ENCODE assay signal across 20 mouse cellular contexts in the genomic region with DNA sequence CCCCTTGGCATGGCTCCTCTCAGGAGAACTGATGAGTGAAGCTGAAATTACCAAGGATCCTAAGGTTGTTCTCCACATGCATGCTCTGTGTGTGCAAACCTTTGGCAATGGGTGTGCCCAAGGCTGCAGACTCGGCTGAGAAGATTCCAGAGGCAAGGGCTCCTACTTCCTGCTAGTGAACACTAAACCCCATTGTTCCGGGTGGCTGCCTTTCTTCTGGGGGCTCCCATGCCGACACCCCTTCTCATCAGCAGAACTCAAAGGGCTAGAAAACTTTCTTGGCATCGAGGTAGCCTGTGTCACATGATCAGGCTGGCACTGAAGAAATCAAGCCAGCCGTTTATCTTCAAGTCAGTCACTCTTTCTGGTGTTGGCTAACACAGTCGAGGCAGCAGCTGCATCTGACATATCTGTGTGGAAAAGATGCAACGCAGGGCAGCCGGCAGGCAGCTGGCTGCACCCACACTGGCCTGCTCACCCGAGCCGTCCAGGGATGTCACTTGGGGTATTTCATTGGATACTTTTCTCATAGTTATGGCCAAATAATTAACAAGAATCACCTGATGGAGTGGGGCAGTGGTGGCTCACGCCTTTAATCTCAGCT.
DNase-seq lines count a peak whose midpoint lies in the region; ATAC-seq and TF ChIP-seq lines count a peak whose summit lies in the region.
"Had no signal": no experiment of that assay in that cellular context is flagged by ENCODE, and none has a peak within 500 bp of the region (broad histone marks: within the 10 kb centered on the region; RNA-seq: fewer than 3 reads in every experiment).

No protein-coding gene starts in this region.

- peak; percentile 19 for DNase-seq in gastrocnemius, postnatal 14 days
- no peak for DNase-seq in gastrocnemius, adult 2 months
- no peak for DNase-seq in liver, postnatal 0 days
- DNase-seq in stomach, postnatal 0 days (ENCODE audit: low spot score): peak; percentile 53
- DNase-seq in heart, postnatal 25 days (ENCODE audit: low spot score): no peak
- DNase-seq: adrenal gland, postnatal 14 days; cerebellum, adult 11-12 months; cerebellum, postnatal 14 days; heart, postnatal 36 days; layer of hippocampus, adult 9-11 months; thymus, postnatal 25 days had no signal

- no peaks in the 10 kb centered on the region for H3K9me3 ChIP-seq in liver, embryonic 12.5 days (replicated peaks)
- no peaks in the 10 kb centered on the region for H3K9me3 ChIP-seq in liver, postnatal 0 days (ENCODE audit: low read length)
- H3K9me3 ChIP-seq in intestine, postnatal 0 days (ENCODE audit: control insufficient read depth): no peaks in the 10 kb centered on the region
- no peaks in the 10 kb centered on the region for H3K9me3 ChIP-seq in stomach, postnatal 0 days (ENCODE audit: control insufficient read depth, low read length)
- H3K9me3 ChIP-seq: forebrain, embryonic 10.5 days; heart, embryonic 12.5 days; hindbrain, embryonic 15.5 days; limb, embryonic 10.5 days; megakaryocyte, embryonic 14.5 days; midbrain, embryonic 15.5 days had no signal

- peaks cover 46% of the 10 kb centered on the region for H3K4me1 ChIP-seq in liver, embryonic 12.5 days
- H3K4me1 ChIP-seq in liver, postnatal 0 days (ENCODE audit: insufficient read depth): no peaks in the 10 kb centered on the region
- H3K4me1 ChIP-seq in intestine, postnatal 0 days (replicated peaks; ENCODE audit: control insufficient read depth, insufficient read depth, low read length): no peaks in the 10 kb centered on the region; the same call in none of the 2 replicates
- no peaks in the 10 kb centered on the region; the same call in 1 of the 2 replicates for H3K4me1 ChIP-seq in stomach, postnatal 0 days (replicated peaks; ENCODE audit: control insufficient read depth, insufficient read depth)

- H3K4me3 ChIP-seq in gastrocnemius, adult 2 months: no peak overlapping the region
- H3K4me3 ChIP-seq in liver, embryonic 12.5 days: no peak overlapping the region
- H3K4me3 ChIP-seq in liver, postnatal 0 days (ENCODE audit: low read depth, low read length): no peak overlapping the region
- H3K4me3 ChIP-seq in intestine, postnatal 0 days (ENCODE audit: low read depth, low read length): no peak overlapping the region
- H3K4me3 ChIP-seq in stomach, postnatal 0 days (ENCODE audit: low read depth, low read length): no peak overlapping the region
- H3K4me3 ChIP-seq: forebrain, embryonic 10.5 days; heart, embryonic 12.5 days; hindbrain, embryonic 15.5 days; limb, embryonic 10.5 days; megakaryocyte, embryonic 14.5 days; midbrain, embryonic 15.5 days had no signal

- no peak for TF ChIP-seq EP300 in liver, postnatal 0 days (IDR thresholded peaks at IDR 0.05; ENCODE audit: low read depth)
- TF ChIP-seq EP300 in stomach, postnatal 0 days (optimal IDR thresholded peaks at IDR 0.05): no peak

- intact Hi-C loops in gastrocnemius, postnatal 14 days (cut with DNase I; ENCODE audit: low total_unique reads): loop anchor here (10.0 kb wide), 1 partner anchor 110 kb away; the partner anchor contains the start of gene Sstr2
- intact Hi-C loops in gastrocnemius, adult 2 months (cut with DNase I): no loop called here
- intact Hi-C loops in heart, postnatal 25 days (cut with DNase I): no loop called here

- no peaks in the 10 kb centered on the region for H3K36me3 ChIP-seq in liver, embryonic 12.5 days
- no peaks in the 10 kb centered on the region for H3K36me3 ChIP-seq in liver, postnatal 0 days (replicated peaks; ENCODE audit: insufficient read depth, low read length)
- no peaks in the 10 kb centered on the region for H3K36me3 ChIP-seq in intestine, postnatal 0 days (ENCODE audit: control insufficient read depth, insufficient read depth)
- no peaks in the 10 kb centered on the region for H3K36me3 ChIP-seq in stomach, postnatal 0 days (ENCODE audit: control insufficient read depth, insufficient read depth, low read length)
- H3K36me3 ChIP-seq: forebrain, embryonic 10.5 days; heart, embryonic 12.5 days; hindbrain, embryonic 15.5 days; limb, embryonic 10.5 days; midbrain, embryonic 15.5 days had no signal

- H3K4me2 ChIP-seq in liver, embryonic 12.5 days: no peak overlapping the region
- no peak overlapping the region for H3K4me2 ChIP-seq in liver, postnatal 0 days (ENCODE audit: low read depth, low read length)
- 0 out of 2 replicates have a peak overlapping the region, but pooled peaks have one; percentile 13 for H3K4me2 ChIP-seq in intestine, postnatal 0 days (replicated peaks; ENCODE audit: low read depth)
- no peak overlapping the region for H3K4me2 ChIP-seq in stomach, postnatal 0 days (replicated peaks; ENCODE audit: low read depth)
- H3K4me2 ChIP-seq: heart, embryonic 12.5 days; hindbrain, embryonic 15.5 days; midbrain, embryonic 15.5 days had no signal

- no peak overlapping the region for H3K27ac ChIP-seq in gastrocnemius, adult 2 months
- H3K27ac ChIP-seq in liver, embryonic 12.5 days: peak overlapping the region; percentile 7; the same call in 1 of the 2 replicates
- no peak overlapping the region for H3K27ac ChIP-seq in liver, postnatal 0 days (ENCODE audit: low read depth)
- peak overlapping the region; percentile 60; the same call in 1 of the 2 replicates for H3K27ac ChIP-seq in intestine, postnatal 0 days (ENCODE audit: low read depth, low read length)
- peak overlapping the region; percentile 67 for H3K27ac ChIP-seq in stomach, postnatal 0 days (replicated peaks)
- H3K27ac ChIP-seq: forebrain, embryonic 10.5 days; hindbrain, embryonic 15.5 days; limb, embryonic 10.5 days; midbrain, embryonic 15.5 days had no signal

- H3K9ac ChIP-seq in liver, embryonic 12.5 days: no peak overlapping the region
- H3K9ac ChIP-seq in liver, postnatal 0 days (replicated peaks): no peak overlapping the region
- no peak overlapping the region for H3K9ac ChIP-seq in intestine, postnatal 0 days (ENCODE audit: low read depth, low read length)
- H3K9ac ChIP-seq in stomach, postnatal 0 days (ENCODE audit: low read length): no peak overlapping the region
- H3K9ac ChIP-seq: heart, embryonic 12.5 days; hindbrain, embryonic 15.5 days; midbrain, embryonic 15.5 days had no signal

- no peaks in the 10 kb centered on the region for H3K27me3 ChIP-seq in liver, embryonic 12.5 days (replicated peaks)
- no peaks in the 10 kb centered on the region for H3K27me3 ChIP-seq in liver, postnatal 0 days (ENCODE audit: insufficient read depth, low read length)
- H3K27me3 ChIP-seq in intestine, postnatal 0 days (replicated peaks; ENCODE audit: control insufficient read depth, insufficient read depth, low read length): no peaks in the 10 kb centered on the region
- H3K27me3 ChIP-seq in stomach, postnatal 0 days (ENCODE audit: control insufficient read depth, insufficient read depth, low read length): no peaks in the 10 kb centered on the region
- H3K27me3 ChIP-seq: heart, embryonic 12.5 days; hindbrain, embryonic 15.5 days; megakaryocyte, embryonic 14.5 days; midbrain, embryonic 15.5 days had no signal

- WGBS in liver, embryonic 12.5 days (ENCODE audit: insufficient replicate concordance): 65% methylated on average over 11 of the region's 11 CpGs
- WGBS in liver, postnatal 0 days (ENCODE audit: insufficient replicate concordance): 65% methylated on average over 11 of the region's 11 CpGs
- 42% methylated on average over 11 of the region's 11 CpGs for WGBS in intestine, postnatal 0 days
- WGBS in stomach, postnatal 0 days: 49% methylated on average over 11 of the region's 11 CpGs

- ATAC-seq in liver, embryonic 12.5 days: no peak
- ATAC-seq in liver, postnatal 0 days: no peak
- ATAC-seq in intestine, postnatal 0 days: peak; percentile 81
- ATAC-seq in stomach, postnatal 0 days (ENCODE audit: low FRiP score, low TSS enrichment): peak; percentile 35
- ATAC-seq: CD4-positive, CD25-positive, alpha-beta regulatory T cell, adult 4 months; midbrain, embryonic 15.5 days had no signal

- no peak for TF ChIP-seq CTCF in gastrocnemius, adult 2 months (IDR thresholded peaks at IDR 0.05)
- no peak for TF ChIP-seq CTCF in liver, postnatal 0 days (IDR thresholded peaks at IDR 0.05; ENCODE audit: low read depth)
- no peak for TF ChIP-seq CTCF in intestine, postnatal 0 days (IDR thresholded peaks at IDR 0.05; ENCODE audit: low read depth)
- no peak for TF ChIP-seq CTCF in stomach, postnatal 0 days (IDR thresholded peaks at IDR 0.05; ENCODE audit: low read depth)

Comparison
In these comparisons a context has a peak if more than half of its experiments do, and no peak if none do; other contexts are left out.
1. DNase-seq: peak in gastrocnemius, postnatal 14 days (single experiment) and stomach, postnatal 0 days (single experiment); none in gastrocnemius, adult 2 months (single experiment), liver, postnatal 0 days (single experiment) and heart, postnatal 25 days (single experiment).
2. H3K27ac ChIP-seq: peak in liver, embryonic 12.5 days (single experiment), intestine, postnatal 0 days (single experiment) and stomach, postnatal 0 days (single experiment); none in gastrocnemius, adult 2 months (single experiment) and liver, postnatal 0 days (single experiment).
3. ATAC-seq: peak in intestine, postnatal 0 days (single experiment) and stomach, postnatal 0 days (single experiment); none in liver, embryonic 12.5 days (single experiment) and liver, postnatal 0 days (single experiment).